Mouse (Mus musculus): ENCODE measurements at regions not wholly inside any gene's neighbourhood (a gene's known extent, or its start where the extent isn't known, plus 50 kb on each side); places are given as distances from the start of the nearest gene placed in this dataset.
A peak's percentile ranks its signal among the peaks of the same experiment; 100 is the strongest.

- DNase-seq (ENCODE audit: low spot score) = no peak
Observed at GRCm38 (mm10) chr4:56686141-56686540, 53.7 kb upstream of the Gm26657 start.

GRCm38 (mm10) chr4:56685696-56686095 lies 54.2 kb upstream of the Gm26657 start:
- no peak for DNase-seq (ENCODE audit: low spot score)

- peak; percentile 69 for DNase-seq (ENCODE audit: low spot score)
Observed at GRCm38 (mm10) chr4:56685123-56685522, 54.7 kb upstream of the Gm26657 start.

- DNase-seq (ENCODE audit: low spot score) = no peak
Observed at GRCm38 (mm10) chr4:56684031-56684430, 55.8 kb upstream of the Gm26657 start.

GRCm38 (mm10) chr4:56681121-56681520 lies 58.7 kb upstream of the Gm26657 start:
- no peak for DNase-seq (ENCODE audit: low spot score)

GRCm38 (mm10) chr4:56673868-56674267 lies 66.0 kb upstream of the Gm26657 start:
- DNase-seq (ENCODE audit: low spot score) = no peak

- DNase-seq (ENCODE audit: low spot score) = no peak
Observed at GRCm38 (mm10) chr4:56664921-56665320, 74.9 kb upstream of the Gm26657 start.

- DNase-seq (ENCODE audit: low spot score) = no peak
Observed at GRCm38 (mm10) chr4:56661816-56662215, 78.1 kb upstream of the Gm26657 start.

- no peak for DNase-seq (ENCODE audit: low spot score)
Observed at GRCm38 (mm10) chr4:56657046-56657445, 82.8 kb upstream of the Gm26657 start.

- DNase-seq (ENCODE audit: low spot score) = no peak
Observed at GRCm38 (mm10) chr4:56654327-56654726, 85.5 kb upstream of the Gm26657 start.

- DNase-seq (ENCODE audit: low spot score) = no peak
Observed at GRCm38 (mm10) chr4:56652819-56653218, 87.1 kb upstream of the Gm26657 start.

- DNase-seq (ENCODE audit: low spot score) = no peak
Observed at GRCm38 (mm10) chr4:56649731-56650130, 90.1 kb upstream of the Gm26657 start.

- DNase-seq (ENCODE audit: low spot score) = no peak
Observed at GRCm38 (mm10) chr4:56643999-56644962, 95.6 kb upstream of the Gm26657 start.

GRCm38 (mm10) chr4:56643491-56643890 lies 96.4 kb upstream of the Gm26657 start:
- no peak for DNase-seq (ENCODE audit: low spot score)

GRCm38 (mm10) chr4:56639709-56640108 lies 100.2 kb upstream of the Gm26657 start:
- no peak for DNase-seq (ENCODE audit: low spot score)

- DNase-seq (ENCODE audit: low spot score) = no peak
Observed at GRCm38 (mm10) chr4:56638704-56639478, 101.0 kb upstream of the Gm26657 start.

- DNase-seq (ENCODE audit: low spot score) = no peak
Observed at GRCm38 (mm10) chr4:56636265-56636664, 103.6 kb upstream of the Gm26657 start.

GRCm38 (mm10) chr4:56633528-56633927 lies 106.3 kb upstream of the Gm26657 start:
- DNase-seq (ENCODE audit: low spot score) = no peak

GRCm38 (mm10) chr4:56630251-56630650 lies 109.6 kb upstream of the Gm26657 start:
- DNase-seq (ENCODE audit: low spot score) = no peak

- no peak for DNase-seq (ENCODE audit: low spot score)
Observed at GRCm38 (mm10) chr4:56627206-56627605, 112.7 kb upstream of the Gm26657 start.

GRCm38 (mm10) chr4:56621782-56622181 lies 118.1 kb upstream of the Gm26657 start:
- DNase-seq (ENCODE audit: low spot score) = no peak

- DNase-seq (ENCODE audit: low spot score) = no peak
Observed at GRCm38 (mm10) chr4:56621356-56621755, 118.5 kb upstream of the Gm26657 start.

- DNase-seq (ENCODE audit: low spot score) = no peak
Observed at GRCm38 (mm10) chr4:56620628-56621027, 119.2 kb upstream of the Gm26657 start.
